Mouse (Mus musculus) CD4-positive helper T cell, adult 2 months (primary cell): ENCODE results near the gene Zfyve27.

Experiments
- DNase-seq: peaks from one replicate; pipeline ENCODE4 v3.0.0-alpha.2; 2012; ENCODE audit warnings: low read depth, missing footprints, low spot score

Gene Zfyve27

GRCm38 (mm10) chr19:42142757-42143156, 21.0 kb upstream of the Zfyve27 start:
- no peak for DNase-seq

DNA sequence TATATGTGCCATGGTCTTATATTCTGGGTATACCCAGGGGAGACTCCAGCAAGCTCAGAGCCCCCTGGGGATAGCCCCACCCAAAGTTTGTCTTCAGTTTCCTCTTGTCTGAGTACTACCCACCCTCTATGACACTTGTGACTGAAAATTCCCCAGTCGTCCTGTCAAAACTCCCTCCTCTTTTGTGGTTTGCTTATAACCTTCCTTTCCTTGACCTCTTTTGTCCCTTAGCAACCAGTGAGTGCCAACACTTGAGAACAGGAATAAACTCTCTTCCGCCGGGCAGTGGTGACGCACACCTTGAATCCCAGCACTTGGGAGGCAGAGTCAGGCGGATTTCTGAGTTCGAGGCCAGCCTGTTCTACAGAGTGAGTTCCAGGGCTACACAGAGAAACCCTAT, 19.7 kb upstream of the Zfyve27 start:
- no peak for DNase-seq

GRCm38 (mm10) chr19:42144541-42145167, 19.1 kb upstream of the Zfyve27 start:
- DNase-seq = peak; percentile 80

DNA sequence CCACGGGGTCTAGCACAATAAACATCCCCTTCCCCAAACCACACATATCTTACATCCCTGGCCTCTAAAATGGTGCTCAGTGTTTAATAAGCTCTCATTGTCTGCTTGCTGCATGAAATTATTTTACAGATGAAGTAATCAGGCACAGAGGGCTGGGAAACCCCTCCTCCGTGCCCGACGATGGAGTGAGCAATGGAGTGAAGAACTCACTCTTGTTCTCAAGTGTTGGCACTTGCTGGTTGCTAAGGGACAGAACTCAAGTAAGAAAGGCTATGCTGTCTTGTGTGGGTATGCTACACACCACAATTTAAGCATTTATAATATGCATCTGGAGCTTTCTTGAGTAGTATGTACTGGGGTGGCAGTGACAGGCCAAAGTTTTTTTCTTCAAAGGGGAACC, 18.5 kb upstream of the Zfyve27 start:
- no peak for DNase-seq

DNA sequence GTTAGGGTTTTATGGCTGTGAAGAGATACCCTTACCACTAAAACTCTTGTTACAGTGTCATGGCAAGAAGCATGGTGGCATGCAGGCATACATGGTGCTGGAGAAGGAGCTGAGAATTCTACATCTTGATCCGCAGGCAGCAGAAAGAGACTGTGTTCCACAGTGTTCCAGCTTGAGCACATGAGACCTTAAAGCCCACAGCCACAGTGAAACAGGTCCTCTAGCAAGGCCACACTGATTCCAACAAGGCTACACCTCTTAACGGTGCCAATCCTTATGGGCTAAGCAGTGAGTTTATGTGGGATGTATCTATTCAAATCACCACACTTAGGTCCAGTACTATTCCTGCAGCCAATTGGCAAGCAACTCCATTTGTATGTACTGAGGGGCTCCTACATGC, 18.0 kb upstream of the Zfyve27 start:
- DNase-seq = no peak

GRCm38 (mm10) chr19:42146276-42147010, 17.3 kb upstream of the Zfyve27 start:
- no peak for DNase-seq

- DNase-seq = peak; percentile 51
Observed at GRCm38 (mm10) chr19:42147170-42147768, 16.5 kb upstream of the Zfyve27 start, which contains the start of gene Marveld1. Gene Marveld1, plus strand, starts transcription at chr19:42147400.

- DNase-seq = peak; percentile 46
Observed at GRCm38 (mm10) chr19:42147769-42148568, 15.8 kb upstream of the Zfyve27 start.

- DNase-seq = no peak
Observed at GRCm38 (mm10) chr19:42148569-42148860, 15.2 kb upstream of the Zfyve27 start.

DNA sequence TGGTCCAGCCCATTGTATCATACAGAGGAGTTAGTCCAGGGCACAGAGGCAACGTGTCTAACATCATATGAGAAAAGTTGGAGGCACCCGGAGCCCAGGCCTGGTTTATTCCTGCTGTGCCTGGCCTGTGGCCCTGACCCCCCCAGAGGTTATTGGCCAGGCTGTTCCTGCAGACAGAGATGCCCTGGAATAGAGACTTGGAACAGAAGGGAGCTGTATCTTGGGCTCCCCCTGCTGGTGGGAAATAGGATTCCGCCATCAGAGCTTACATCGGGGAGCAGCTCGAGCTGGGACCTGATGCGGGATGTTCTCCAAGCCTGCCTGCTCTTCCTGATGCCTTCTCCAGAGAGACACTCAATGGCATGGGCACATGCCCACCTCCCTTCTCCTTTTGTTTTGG, 11.8 kb upstream of the Zfyve27 start:
- DNase-seq = peak; percentile 71

GRCm38 (mm10) chr19:42157493-42158237, 6.1 kb upstream of the Zfyve27 start:
- no peak for DNase-seq

GRCm38 (mm10) chr19:42158246-42159017, 5.3 kb upstream of the Zfyve27 start:
- no peak for DNase-seq

DNA sequence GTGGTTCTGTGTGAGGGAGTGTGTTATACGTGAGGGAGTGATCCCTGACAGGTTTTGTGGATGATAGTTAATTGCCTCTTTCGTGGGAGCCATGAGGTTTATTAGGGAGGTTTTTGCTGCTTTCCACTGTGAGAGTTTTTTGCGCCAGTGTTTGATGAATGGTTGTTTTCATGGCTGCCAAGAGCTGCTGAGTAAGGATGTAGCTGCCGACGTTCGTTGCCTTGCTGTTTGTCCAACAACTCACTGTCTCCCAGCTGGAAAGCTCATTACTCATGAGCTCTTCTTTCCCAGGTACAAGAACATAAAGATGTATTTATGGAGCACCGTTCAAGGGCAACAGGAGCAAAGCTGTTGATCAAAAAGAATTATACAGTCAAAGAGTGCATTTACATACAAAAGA, 437 bp downstream of the Zfyve27 start:
- no peak for DNase-seq

DNA sequence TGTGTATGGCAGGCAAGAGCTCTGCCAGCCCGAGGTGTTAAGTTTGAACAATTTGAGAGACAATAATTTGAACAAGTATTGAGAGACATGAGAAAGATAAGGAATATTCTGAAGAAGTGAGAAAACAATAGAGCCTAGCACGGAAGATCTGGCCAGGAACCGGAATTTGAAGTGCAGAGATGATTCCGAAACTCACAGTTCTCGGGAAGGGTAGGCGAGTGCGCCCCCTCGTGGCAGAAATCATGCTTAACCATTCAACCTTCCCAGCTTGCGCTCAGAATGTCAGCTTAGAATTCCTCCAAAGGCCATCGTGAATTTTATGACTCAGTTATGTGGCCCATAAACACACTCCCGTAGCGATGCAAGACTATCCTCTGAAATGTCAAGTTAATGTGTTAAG, 2.4 kb downstream of the Zfyve27 start:
- peak; percentile 75 for DNase-seq

DNA sequence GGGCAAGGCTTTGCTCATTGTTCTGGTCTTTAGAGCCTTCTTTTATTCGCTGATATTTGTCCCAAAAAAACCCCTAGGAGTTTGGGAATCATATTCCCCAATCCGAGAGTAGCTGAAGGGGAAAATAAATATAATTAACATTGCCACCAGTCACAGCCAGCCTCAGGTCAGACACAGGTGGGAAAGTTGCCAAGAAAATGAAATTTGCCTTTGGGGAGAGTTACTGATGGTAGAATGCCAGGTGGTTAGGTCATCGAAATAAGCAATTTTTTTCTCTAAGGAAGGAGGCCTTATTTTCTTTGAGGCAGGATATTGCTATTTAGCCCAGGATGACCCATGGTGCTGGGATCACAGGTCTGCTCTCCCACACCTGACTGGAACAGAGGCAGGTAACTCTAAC, 3.0 kb downstream of the Zfyve27 start:
- no peak for DNase-seq

DNA sequence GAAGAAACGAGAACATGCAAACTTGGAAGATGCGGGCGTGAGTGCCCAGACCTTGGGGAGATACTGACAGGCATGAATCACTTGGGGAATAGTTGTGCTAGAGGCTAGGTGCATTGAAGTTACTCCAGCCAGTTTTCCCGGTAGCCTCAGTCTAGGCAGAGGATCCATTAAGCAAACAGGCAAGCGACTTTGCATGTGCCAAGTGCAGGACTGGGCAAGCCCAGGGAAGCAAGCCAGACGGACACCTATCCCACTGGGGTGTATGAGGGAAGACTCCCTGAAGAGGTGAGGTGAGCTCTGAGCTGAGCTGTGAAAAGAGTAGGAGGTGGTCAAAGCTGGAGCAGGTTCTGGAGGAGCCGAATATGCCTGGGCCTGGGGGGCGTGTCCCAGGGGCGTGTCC, 3.7 kb downstream of the Zfyve27 start:
- DNase-seq = no peak

- DNase-seq = no peak
Observed at GRCm38 (mm10) chr19:42169322-42169975, 5.7 kb downstream of the Zfyve27 start.

GRCm38 (mm10) chr19:42170025-42170969, 6.5 kb downstream of the Zfyve27 start:
- peak; percentile 96 for DNase-seq

DNA sequence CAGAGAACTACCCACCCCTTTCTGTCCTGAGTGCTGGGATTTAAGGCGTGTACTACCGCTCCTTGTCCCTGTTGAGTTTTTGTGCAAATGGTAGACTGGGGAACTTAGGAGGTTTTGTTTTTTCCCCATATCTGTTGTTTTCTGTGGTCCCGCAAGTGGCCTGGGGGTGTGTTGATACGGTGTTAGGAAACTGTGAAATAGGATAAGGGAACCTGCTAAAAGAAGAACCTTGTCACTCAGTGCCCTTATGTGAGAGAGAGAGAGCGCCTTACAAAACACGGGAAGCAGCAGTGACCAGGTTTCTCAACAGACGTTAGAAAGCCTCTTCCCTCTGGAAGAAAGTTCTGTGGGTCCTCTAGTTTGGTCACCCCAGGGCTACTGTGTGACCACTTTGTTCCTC, 13.1 kb downstream of the Zfyve27 start:
- no peak for DNase-seq
